Mouse (Mus musculus) megakaryocyte progenitor cell, adult 5-6 weeks (primary cell): Measurements from ENCODE around the gene Mss51. TPM values are rescaled to one million over a fixed set of nuclear protein-coding genes. Genes with fewer than 3 reads are reported as not detected.

Experiments
- ATAC-seq: replicated peaks from 2 replicates; pipeline ENCODE4 v1.8.0; 2016; ENCODE audit warnings: mild to moderate bottlenecking, moderate TSS enrichment, inconsistent platforms; ENCODE audit not compliant: poor library complexity
- total RNA-seq, 2 experiments: library from RNA; stranded (forward) in 1 of 2; stranded (reverse) in 1 of 2; fragments of 157-497, 149-512 nt in 1 of 2; fragments of 200-1000 nt in 1 of 2; gene quantifications; 2 replicates each; pipeline versions ENCODE4 v1.2.3 to v1.2.4; 2015 to 2017

Gene Mss51
- total RNA-seq (2015): 1.1 and 2.1 TPM in 2 replicates
- total RNA-seq (2017): 0.29 and 0.74 TPM in 2 replicates

DNA sequence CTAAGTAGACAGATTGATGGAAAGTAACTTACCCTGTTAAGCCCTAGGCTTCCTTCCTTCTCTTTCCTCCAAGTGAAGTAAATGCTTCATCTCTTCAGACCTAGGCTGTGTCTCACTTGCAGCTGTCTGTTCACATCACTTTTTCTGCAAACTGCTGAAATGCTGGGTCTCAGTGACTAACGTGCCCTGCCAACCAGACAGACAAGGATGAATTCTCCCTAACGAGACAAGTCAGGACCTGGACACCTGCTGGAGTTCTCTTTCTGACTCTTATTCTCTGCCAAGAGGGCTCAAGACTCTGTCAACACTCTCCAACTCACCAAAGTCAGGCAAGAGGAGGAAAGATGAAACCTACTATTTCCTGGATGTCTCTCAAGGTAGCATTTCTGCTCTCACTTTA lies at the start of gene Mss51:
TSS of gene Mss51 (minus strand) at position 299 of the 400 bp plus-strand sequence.
- ATAC-seq: no peak

DNA sequence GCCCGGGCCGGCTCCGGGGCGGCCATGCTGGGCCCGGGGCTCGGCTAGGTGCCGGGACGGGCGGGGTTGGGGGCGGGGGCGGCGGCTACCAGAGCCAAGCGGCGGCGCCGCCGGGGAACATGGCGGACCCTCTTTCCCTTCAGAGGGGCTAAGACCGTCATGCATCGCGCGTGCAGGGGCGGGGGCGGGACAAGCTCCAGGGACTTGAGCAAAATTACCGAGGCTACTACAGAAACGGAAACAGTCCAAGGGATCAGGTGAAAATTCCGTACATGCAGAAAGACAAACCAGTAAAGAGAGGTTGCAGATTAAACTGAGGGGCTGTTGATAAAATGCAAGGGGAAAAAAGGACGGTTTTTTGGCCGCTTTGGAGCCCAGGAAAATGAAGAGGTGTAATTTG lies 49.7 kb upstream of the Mss51 start, which contains the start of gene Ppp3cb:
TSS of gene Ppp3cb (minus strand) at position 159 of the 400 bp plus-strand sequence.
- peak; percentile 90 for ATAC-seq

DNA sequence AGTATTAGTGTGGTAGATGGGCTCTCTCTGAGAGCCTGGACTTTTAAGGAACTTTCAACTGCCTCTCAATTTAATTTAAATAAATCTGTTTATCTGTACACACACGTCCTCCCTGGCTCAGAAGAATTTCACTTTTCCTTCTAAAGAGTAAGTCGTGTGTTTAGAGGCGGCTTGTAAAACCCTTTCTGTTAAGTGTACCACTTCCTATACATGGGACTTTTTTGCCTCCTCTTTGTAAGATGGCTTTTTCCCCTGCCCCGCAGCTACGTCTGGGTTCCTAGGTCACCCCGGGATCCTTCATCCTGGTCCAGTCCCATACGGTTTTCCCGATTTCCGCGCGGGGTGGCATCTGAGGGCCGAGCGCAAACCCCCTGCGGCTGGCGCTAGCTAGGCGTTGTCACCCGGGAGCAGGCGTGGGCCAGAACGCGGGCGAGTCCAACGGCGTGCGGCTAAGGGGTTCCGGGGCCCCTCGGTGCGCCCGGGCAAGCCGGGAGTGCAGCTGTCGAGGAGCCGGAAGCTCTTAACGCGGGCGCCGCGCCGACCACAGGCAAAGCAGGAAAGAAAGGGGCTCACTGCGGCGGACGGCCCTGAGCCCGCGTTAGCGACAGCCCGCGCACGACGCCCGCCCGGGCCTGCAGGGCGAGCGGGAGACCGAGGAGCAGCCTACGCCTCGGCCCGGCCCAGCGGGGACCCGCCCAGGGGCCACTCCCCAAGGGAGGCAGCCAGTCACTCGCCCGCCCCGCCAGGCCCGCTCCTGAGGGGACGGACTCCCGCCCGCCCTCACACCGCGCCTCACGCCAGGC lies 49.0 kb upstream of the Mss51 start:
- ATAC-seq: peak; percentile 82

DNA sequence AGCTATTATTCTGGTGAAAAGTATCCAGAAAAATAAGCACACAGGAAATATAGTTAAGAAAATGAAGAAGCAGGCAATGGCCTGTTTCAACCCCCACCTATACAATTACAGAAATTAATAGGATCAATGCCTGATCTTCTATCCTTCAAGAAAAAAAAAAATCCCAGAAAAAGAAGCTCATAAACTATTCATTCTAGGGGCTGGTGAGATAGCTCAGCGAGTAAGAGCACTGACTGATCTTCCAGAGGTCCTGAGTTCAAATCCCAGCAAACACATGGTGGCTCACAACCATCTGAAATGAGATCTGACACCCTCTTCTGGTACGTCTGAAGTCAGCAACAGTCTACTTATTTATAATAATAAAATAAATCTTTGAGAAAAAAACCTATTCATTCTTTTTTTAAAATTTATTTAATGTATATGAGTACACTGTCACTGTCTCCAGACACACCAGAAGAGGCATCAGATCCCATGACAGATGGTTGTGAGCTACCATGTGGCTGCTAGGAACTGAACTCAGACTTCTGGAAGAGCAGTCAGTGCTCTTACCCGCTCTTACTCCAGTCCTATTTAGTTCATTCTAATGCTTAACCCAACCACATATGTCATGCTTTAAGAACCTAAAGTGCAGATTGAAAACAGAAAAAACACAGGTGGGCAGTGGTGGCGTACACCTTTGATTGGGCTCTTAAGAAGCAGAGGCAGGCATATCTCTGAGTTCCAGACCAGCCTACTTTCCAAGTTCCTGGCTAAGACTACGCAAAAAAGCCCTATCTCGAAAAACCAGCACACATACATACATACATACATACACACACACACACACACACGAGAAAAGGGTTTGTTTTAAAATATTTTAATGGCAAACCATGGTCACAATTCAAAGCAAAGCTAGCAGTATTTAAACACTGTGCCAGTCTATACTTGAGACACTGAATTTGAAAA lies 48.0 kb upstream of the Mss51 start:
- peak; percentile 56 for ATAC-seq

DNA sequence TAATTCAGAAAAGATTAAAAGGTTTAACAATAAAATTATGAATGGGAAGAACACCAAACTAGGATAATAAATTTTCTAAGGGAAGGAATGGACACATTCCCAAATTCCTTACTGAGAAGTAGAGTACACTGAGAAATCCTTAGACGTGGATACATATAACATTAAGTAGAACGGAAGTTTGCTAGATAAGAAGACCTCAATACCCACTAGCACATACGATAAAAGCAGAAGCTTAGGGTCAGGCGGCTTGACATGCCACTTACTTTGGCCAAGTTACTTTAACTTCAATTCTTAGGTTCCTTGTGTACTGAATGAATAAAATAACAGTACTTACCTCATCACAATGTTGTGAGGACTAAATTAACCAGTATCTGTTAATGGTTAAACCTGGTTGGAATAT lies 32.9 kb upstream of the Mss51 start:
- no peak for ATAC-seq

DNA sequence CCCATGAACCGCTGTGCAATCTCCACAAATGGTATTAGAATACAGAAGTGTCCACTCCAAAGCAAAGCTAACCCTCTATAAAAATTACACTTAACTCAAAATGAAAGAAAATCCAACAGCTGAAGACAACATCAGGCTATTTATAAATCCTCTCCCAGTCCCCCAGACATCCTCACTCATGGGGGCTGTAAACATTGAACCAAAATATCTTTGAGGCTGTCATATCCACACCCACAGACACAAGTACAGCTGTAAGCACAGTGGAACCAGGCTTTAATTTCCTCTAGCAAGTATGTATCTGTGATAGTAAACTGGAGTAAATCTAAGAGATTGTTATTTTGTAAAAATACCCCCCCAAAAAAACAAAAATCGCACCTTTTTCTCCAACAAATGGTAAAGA lies 23.5 kb upstream of the Mss51 start:
- ATAC-seq: no peak

DNA sequence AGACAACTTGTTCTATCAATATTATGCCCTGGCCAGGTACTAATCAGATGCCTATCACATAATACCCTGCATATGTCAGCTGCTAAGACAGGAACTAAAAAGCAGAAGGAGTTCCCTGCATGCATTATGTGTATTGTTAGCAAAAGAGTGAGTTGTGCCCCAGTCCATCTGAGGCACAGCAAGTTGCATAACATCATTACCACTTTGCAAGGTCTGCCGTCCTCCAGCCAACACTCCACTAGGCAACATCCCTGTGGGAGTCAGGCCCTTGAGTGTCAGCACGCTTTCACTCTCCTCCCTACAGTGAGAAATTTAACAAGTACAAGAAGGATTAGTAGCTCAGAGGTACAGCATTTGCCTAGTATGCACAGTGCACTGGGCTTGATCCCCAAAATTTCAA lies 11.7 kb upstream of the Mss51 start:
- ATAC-seq: peak; percentile 65

DNA sequence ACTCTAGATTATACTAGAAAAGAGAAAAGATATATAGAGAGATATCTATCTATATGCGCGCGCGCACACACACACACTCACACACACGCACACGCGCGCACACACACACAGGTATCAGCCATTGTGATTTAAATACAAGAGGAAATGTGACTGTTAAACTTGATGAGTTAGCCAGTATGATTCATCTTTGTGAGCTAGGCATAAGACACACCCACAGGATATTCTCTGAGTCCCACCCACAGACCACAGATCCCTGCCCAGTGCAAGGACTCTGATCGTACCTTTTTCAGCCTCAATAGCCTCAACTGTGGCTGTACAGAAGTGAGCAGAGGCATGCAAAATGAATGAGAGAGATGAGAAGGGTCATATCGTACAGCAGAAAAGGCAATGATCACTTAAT lies 6.3 kb upstream of the Mss51 start:
- peak; percentile 70 for ATAC-seq

DNA sequence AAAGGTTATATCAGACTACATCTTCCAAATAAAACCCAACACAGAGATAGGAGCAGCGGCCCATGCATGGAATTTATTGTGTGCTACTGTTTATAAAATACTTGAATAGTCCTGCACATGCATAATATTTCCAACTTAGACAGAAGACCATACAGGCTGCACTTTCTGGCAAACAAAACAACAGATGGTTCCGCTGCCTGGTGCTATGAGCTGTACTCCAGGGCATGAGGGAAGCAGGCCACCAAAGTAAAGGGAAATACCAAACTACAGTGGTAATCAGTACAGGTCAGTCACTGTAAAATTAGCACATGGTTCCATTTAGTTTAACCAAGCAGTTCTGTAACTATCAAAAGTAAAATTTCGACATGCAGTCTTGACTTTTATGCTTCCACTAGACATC lies 3.3 kb upstream of the Mss51 start:
- no peak for ATAC-seq

DNA sequence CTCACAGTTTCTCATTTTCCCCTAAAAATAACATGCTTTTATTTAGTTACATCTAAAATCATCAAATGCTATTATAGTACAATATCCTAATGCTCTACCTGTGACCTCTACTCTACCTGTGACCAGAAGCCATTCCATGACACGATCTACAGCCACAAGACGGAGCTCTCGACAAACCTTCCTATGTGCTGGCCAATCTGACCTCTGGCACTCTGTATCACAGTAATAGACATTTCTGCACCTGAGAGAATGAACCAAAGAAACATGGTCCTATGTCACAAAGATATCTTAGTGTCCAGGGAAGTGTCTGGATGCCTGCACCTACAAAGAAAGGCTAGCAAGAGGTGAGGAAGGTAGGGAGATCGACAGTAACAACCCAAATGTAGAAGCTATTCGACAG lies 10.7 kb downstream of the Mss51 start:
- no peak for ATAC-seq

DNA sequence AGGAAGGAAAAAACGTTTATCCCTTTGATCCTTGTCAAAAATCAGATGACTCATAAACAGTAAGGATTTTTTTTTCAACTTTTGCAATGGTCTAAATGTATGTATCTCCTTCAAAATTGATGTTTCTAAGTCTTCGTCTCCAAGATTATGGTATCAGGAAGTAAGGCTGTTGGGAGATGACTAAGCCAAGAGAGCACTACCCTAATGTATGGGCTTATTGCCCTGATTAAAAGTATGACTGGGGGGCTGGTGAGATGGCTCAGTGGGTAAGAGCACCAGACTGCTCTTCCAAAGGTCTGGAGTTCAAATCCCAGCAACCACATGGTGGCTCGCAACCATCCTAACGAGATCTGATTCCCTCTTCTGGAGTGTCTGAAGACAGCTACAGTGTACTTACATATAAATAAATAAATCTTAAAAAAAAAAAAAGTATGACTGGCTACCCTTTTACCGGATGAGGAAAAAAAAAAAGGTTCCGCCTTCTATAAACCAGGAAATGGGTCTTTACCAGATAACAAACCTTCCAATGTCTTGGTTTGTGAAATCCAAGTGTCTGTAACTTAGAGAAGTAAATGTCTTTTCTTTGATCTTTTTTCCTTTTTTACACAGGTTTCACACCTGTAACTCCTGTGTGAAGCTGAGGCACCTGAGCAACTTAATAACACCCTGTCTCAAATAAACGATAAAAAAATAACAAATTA lies 14.5 kb downstream of the Mss51 start:
- ATAC-seq: no peak

DNA sequence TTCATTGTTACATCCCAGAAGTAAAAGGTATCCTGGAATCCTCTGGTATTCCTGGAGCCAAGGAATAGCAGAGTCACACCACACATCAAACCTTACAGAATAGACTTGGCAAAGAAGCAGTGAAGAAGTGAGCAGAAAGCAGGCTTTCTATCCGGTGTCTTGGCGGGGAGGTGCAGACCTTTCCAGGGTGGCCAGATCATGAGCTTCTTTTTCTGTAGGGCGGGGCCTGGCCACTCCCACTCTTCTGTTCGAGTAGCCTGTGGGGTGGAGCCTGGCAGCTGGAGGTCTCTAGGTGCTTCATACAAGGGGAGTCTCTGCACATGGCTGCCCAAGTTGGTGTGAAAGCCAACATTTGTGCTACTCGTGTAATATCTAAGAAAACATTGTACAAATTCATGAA lies 15.5 kb downstream of the Mss51 start:
- ATAC-seq: peak; percentile 62

DNA sequence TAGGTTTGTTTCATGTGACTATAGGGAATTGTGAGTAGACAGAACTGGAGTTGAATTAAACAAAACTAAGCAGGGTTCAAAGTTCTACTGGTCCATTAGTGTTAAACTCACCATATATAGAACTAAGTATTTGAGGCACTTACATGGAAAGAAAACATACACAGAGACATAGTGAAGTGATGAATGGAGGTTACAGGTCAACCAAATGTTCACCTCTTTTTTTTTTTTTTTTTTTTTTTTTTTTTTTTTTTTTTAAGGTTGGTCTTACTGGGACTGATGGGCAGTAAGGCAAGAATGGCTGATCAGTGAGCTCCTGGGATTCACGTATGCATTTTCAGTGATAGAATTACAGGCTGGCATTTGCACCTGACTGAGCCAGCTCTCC lies 16.5 kb downstream of the Mss51 start:
- no peak for ATAC-seq

DNA sequence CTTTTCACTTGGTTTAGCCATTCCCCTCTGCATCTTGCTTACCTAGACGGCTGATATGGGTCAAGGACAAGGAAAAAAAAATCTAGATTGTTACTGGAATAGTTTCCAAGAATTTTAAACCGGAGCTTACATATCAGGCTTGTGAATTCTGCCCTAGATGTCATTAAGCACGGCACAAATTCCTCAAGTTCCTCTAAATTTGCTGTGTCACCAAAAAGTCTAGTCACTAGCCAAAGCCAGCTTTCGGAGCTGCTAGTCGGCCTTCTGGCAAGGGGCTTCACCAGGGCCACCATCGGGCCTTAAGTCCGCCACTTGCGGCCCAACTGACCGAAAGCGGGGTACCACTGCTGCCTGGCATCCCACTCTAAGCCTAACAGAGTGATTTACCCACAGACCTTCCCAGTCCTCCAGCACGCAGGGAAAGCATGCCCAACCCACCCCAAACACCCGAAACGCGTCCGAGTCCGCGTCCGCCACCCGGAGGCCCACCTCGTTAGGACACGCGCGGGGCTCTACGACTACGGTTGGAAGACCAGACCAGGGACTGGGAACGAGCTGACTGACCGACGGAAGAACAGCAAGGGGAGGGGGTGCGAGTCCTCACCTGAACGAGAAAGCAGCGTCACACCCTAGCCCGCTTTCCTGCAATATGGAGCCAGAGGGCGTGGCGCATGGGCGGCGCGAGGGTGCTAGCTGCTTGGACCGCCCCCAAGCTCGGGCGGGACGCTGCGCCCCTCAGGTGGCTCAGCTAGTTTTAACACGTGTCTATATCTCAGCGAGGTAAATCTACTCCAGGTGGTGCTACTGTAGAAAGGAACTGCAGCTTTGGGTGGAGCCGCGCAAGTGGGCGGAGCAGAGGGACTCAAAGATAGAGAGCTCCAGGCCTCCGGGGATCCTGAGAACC lies 17.2 kb downstream of the Mss51 start, which contains the start of gene Anxa7:
TSS of gene Anxa7 (minus strand) at position 843 of the 904 bp plus-strand sequence.
- ATAC-seq: peak; percentile 81

DNA sequence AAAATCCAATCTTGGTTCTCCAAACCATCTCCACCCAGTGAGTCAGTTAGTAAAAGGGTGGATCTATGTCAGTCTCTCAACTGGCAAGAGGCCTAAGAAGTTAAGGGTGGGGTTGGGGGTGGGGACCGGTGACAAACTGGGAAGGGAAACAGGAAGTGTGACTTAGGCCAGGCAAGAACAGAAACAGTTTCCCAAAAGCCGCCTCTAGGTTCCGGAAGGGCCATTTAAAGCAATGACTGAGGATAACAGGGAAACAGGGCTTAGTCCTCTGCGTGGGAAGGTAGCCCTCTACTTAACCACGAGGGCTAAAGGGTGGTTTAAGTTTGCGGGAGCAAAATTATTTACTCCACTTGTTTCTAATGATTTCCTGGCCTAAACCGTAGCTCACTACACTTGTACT lies 17.9 kb downstream of the Mss51 start:
- peak; percentile 65 for ATAC-seq

DNA sequence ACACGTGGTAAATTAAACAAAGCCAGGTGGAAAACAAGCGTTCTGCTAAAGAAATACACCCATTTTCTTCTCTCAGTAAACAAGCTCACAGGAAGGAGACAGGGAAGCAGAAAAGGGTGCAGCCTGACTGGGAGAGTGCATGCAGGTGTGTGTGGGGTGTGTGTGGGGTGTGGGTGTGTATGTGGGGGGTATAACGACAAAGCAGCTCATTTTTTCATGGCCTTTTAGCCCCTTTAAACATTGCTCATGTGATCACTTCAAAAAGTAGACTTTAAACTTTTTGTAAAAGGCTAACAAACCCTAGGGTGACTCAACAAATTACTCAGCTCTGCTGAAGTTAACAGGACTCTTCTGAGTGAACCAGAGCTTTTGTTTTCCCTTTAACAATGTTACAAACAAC lies 18.3 kb downstream of the Mss51 start:
- 0 out of 2 replicates have a peak, but pooled peaks have one; percentile 0 for ATAC-seq

DNA sequence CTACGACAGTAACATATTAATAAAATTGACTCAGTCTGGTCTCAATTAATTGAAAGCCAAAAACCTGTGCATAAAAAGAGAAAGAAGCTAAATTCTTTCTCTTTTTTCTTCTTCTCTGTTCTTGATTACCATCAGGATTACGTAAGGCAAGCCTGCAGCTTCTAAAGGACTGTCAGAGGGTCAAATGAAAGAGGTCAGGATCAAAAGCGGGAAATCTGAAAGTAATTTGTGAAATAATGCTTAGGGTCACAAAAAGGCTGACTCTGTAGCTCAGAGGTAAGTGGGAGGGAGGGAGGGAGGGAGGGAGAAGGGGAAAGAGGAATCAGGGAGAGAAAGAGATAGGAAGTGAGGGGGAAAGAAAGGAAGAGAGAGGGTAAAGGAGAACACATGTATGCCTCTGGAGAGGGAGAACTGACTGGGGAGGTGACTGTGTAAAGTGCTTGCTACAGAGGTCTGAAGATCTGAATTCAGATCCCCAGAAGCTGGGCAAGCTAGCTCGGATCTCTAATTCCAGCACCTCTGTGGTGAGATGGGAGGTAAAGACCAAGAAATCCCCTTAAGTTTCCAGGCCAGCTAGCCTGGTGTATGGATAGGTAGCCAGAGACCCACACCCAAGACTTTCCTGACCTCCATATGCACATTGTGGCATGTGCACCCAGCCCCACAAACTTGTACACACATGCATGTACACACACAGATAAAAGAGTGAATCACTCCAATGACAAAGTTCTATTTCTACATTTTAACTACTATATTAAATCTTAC lies 19.3 kb downstream of the Mss51 start:
- ATAC-seq: no peak

DNA sequence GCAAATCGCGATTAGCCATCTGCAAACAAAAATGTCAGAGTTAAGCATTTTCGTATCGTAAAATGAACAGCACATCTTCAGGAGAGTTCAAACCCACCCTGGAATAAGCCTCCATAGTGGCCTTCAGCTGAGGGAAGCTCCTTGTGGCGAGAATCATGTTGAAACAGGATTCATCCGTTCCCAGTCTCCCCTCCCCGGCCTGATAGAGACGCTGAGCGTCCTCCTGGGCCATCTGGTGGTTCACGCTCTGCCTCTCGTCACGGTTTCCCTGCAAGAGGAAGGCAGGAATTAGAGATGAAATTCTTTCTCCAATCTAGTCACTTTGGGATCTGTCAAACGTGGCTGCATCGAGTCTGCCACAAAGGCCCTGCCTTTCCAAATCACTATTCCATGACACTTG lies 36.5 kb downstream of the Mss51 start:
- no peak for ATAC-seq

DNA sequence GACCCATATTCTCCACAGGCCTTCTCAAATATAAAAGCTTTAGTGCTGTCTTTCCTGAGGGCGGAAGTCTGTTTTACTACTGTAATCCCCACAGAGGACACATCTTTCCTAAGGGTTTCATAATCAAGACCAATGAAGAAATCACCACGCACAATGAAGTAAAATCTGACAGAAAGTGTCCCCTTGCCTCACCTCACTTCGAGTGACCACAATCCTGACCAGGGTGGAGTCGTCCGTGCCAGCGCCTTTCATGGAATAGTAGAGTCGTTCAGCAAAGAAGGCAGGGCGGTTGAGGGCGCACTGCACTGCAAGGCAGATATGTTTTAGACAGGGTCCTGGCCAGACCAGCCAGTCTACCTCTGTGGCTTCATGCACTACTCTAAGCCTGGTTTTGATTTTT lies 38.3 kb downstream of the Mss51 start:
- peak; percentile 64 for ATAC-seq
